Mouse (Mus musculus): ENCODE results near the gene Srprb.

DNA sequence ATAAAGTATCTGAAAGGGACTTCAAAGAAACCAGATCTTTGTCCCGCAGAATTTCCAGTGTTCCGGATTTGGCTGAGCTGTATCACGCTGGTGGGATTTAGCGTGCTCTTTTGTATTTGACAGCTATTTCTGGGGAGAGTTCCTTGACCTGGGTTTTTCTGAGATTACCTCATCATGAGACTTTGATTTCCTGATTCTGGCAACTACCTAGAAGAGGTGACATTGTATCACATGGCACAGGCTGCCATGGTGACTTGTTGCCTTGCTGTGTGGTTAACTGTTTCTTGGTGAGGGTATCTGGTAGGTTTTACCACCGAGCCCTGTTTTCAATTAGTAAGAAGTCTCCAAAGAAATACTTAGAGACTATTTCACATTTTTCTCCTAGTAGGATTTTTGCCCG lies 37.5 kb upstream of the Srprb start:
- TF ChIP-seq GATA1 (IDR thresholded peaks at IDR 0.05; ENCODE audit: borderline replicate concordance, low read length) (no peak), FLI1 (IDR thresholded peaks at IDR 0.05; ENCODE audit: low read length) (no peak)
